Mouse (Mus musculus) cerebellum, adult 2 months (tissue): ENCODE results near the gene Ccdc32.

ENCODE experiments used
- CTCF ChIP-seq: fragments of 200-500 bp; IDR thresholded peaks from 2 replicates; pipeline ENCODE4 v1.5.1; 2011; ENCODE audit warnings: low read depth, mild to moderate bottlenecking, control low read depth, low read length, moderate library complexity, borderline replicate concordance; ENCODE audit not compliant: insufficient read depth
- POLR2A ChIP-seq: fragments of 200-500 bp; IDR thresholded peaks from 2 replicates; pipeline ENCODE4 v1.6.1; 2011; ENCODE audit warnings: low read length, control low read depth, borderline replicate concordance; ENCODE audit not compliant: insufficient read depth

GRCm38 (mm10) chr2:118998115-118998866, 30.9 kb downstream of the Ccdc32 start:
- no peak for TF ChIP-seq CTCF
- no peak for TF ChIP-seq POLR2A
